Mouse (Mus musculus) sigmoid colon, adult 10 weeks (tissue): ENCODE data around the gene Atxn1. TPM values are rescaled to one million over a fixed set of nuclear protein-coding genes. Genes with fewer than 3 reads are reported as not detected.

Source experiments
- polyA plus RNA-seq: library from polyadenylated mRNA; stranded (reverse); fragments of 350-450 nt; fragmentation: Illumina TruSeq; extraction: RNeasy Lipid Tissue Mini Kit (QIAGEN cat#74804); gene quantifications from one replicate; pipeline ENCODE4 v1.2.3, GENCODE M21; 2014; ENCODE audit warnings: low read depth, low replicate concordance

Atxn1 gene
- 23.0 TPM for polyA plus RNA-seq

DNA sequence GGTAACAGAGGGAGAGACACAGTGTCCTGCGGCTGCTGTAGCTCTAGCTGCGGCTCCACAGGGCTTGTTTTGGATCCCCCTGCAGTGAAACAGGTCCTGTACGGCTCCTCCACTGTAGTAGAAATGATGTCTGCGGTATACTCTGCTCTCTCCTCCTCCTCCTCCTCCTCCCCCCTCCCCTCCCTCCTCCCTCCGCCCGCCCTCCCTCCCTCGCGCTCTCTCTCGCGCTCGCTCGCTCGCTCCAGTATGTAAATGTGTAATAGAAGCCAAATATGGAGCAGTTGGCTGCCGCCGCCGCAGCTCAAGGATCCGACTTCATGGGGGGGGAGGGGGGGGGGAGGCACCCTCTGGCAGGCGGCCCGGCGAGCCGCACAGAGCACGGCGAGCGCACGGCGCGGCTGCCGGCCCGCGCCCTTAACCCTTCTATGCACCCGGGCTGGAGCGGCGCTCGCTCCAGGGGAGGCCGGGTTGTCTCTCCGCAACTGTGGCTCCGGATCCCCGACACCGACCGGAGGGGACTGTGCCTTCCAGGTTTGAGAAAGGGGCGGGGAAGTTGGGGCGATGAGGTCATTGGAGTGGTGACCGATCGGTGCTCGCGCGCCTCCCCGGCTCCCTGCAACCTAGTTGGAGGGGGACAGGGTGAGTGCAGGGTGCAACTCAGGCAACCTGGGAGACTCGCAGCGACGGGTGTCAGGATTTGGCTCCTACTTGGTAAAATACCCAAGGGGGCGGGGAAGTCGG, at the start of gene Atxn1:
TSS of gene Atxn1 (minus strand) at position 156 of the 741 bp plus-strand sequence.

GRCm38 (mm10) chr13:45507274-45508229, 457.3 kb downstream of the Atxn1 start, which contains the start of gene Gmpr:
Gene Gmpr, plus strand, starts transcription at chr13:45507444.

